Mouse (Mus musculus) liver, postnatal 0 days (tissue): Measurements from ENCODE around the gene Sptlc2.

Experiments used
- CTCF ChIP-seq: sonication (generic); IDR thresholded peaks from 2 replicates; pipeline ENCODE4 v1.5.1; 2016; ENCODE audit warnings: antibody characterized with exemption, low read depth
- EP300 ChIP-seq: IDR thresholded peaks from 2 replicates; pipeline ENCODE4 v1.6.1; 2016; ENCODE audit warnings: antibody characterized with exemption, low read depth, mild to moderate bottlenecking

- no peak for TF ChIP-seq CTCF
- TF ChIP-seq EP300, result no peak
Observed at GRCm38 (mm10) chr12:87305767-87306583, 82.2 kb downstream of the Sptlc2 start.
